Mouse (Mus musculus) cerebellum, adult 8-10 months (tissue): Measurements from ENCODE around the gene Fam216a.
"Not testable (repeated sequence)": the region's sequence is repeated elsewhere in the genome, so short reads cannot be mapped to it uniquely, and the experiment has no call there.

Experiments used
- DNase-seq: peaks from one replicate; pipeline ENCODE4 v3.0.0; 2022

The Fam216a gene

GRCm38 (mm10) chr5:122319474-122320204, 52.5 kb downstream of the Fam216a start:
- peak; percentile 11 for DNase-seq

- not testable (repeated sequence) for DNase-seq
These were observed 53.2 kb downstream of the Fam216a start for GRCm38 (mm10) chr5:122318976-122319375.

GRCm38 (mm10) chr5:122318100-122318499, 54.1 kb downstream of the Fam216a start:
- DNase-seq, result peak; percentile 30

GRCm38 (mm10) chr5:122317329-122318045, 54.7 kb downstream of the Fam216a start:
- peak; percentile 52 for DNase-seq

GRCm38 (mm10) chr5:122314966-122315667, 57.0 kb downstream of the Fam216a start:
- DNase-seq, result peak; percentile 88
